Mouse (Mus musculus): ENCODE results near the gene Gm45837.

Gene Gm45837

DNA sequence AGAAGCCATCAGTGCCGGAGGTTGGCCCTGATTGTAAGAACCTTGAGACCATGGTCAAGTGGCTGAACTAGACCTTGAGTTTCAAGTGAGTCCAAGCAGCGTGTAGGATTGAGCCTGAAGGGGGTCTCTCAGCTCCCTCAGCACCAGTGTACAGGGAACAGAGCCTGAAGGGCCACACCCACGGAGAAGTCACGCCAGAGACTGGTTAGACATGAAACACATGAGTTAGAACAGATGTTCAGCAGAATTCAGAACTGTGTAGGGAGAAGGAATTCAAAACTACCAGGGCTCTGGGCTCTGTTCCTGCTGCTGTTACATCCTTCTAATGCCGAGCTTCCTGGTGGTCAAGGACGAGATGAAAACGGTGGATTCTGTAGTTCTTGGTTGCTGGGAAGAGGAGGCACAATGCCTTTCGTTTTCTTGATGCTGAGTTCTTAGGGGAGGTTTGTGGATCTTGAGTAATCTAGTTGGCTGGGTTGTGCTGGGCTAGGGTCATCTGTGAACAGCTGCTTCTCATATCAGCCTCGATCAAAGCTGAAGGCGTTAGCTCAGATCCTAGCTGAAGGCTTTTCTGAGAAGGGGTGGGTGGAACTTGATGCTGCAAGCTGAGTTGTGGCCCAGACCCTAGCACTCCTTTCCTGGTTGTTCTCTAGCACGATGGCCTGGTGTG lies at the start of gene Gm45837:
Gene Gm45837, plus strand, starts transcription at position 620 of the 670 bp plus-strand sequence.
- no peak for DNase-seq

- DNase-seq: peak in 1 of 2 experiments; percentile 47
Observed at GRCm38 (mm10) chr7:101361021-101361420, 49.7 kb upstream of the Gm45837 start.

GRCm38 (mm10) chr7:101361767-101362166 lies 48.9 kb upstream of the Gm45837 start:
- no peak for DNase-seq

GRCm38 (mm10) chr7:101362791-101363191 lies 47.9 kb upstream of the Gm45837 start:
- no peak for DNase-seq

DNA sequence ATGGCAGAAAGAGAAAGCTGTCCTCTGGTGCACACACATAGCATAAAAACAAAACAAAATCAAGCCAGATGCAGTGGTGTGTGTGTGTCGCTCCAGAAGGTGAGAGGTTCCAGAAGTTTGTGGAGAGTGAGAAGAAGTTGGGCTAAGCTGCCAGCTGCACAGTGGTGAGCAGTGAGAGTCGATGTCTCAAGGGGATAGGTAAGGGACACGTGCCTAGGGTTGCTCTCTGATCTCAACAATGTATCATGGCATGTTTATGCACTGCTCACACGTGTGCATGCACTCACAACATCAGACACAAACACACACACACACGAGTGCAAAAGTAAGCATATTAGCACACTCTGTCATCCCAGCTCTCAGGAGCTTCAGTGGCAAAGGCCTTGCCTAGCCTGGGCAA lies 46.8 kb upstream of the Gm45837 start:
- DNase-seq: no peak

DNA sequence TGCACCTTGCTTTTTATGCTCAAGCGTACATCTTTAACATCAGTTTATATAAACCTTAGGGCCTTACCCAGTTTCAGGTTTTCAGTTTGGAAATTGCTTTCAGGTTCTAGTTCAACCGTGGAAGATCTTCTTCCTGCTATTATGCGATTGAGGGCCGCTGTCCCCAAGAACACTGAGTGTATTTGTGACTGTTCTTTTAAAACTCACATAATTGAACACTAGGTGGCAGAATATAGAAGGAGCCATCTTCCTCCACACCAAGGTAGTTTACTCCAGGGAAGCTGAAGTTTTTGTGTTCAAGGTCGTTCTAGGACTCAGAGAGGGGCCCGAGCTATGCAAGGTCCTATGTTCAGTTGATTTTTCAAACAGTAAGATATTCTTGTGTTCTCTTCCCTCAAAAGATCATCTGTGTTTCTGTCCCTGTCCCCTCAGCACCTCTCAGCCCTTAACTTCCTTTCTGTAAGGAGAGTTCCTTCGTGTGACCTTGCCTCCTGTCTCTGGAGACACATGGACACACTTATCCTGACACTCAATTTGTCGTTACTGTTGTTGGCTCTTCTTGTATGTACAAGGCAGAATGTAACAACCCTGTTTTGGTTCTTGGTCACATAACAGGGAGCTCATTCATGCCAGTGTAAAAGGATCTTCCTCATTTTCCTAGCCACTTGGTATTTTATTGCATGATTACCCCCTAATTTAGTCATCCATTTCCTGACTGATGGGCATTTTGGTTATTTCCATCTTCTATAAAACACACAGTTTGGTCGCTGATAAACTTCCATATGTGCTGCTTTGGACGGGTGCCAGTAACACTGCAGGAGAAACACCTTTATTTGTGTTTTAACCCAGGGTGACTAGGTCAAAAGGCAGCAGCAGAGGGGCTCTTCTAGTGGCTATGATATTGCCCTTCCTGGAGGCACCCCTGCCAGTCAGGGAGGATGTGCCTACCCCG lies 42.5 kb upstream of the Gm45837 start:
- no peak for DNase-seq

GRCm38 (mm10) chr7:101369666-101370065 lies 41.0 kb upstream of the Gm45837 start:
- DNase-seq: no peak

DNA sequence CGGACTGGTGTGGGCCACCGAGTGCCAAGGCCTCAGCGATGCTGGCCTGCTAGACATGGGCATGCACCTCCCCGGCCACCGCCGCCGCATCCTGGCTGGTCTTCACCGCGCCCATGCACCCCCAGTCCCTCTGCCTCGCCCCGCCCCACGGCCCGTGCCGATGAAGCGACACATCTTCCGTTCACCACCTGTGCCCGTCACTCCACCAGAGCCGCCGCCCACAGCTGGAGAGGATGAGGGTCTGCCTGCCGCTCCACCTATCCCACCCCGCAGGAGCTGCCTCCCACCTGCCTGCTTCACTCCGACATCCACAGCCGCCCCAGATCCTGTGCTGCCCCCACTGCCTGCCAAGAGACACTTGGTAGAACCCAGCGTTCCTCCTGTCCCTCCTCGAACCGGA lies 37.6 kb upstream of the Gm45837 start:
- no peak for DNase-seq

DNA sequence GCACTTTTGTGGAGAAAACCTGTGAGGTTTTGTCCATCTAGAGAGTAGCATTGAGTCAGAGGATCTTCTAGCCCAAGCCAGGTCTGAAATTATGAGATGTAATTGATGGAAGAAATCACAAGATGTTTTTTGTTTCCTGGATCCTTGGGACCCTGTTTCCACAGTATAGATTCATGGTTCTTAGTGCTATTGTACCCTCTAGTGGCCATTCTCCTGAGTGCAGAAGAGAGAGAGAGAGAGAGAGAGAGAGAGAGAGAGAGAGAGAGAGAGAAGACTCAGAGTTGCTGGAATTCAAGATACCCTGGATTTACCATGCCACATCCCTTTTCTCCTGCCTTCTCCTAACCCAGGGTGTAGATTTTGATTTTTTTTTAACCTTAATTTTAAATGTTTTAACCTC lies 36.5 kb upstream of the Gm45837 start:
- DNase-seq: peak; percentile 40 to 62

GRCm38 (mm10) chr7:101376701-101377340 lies 33.9 kb upstream of the Gm45837 start:
- DNase-seq: no peak

GRCm38 (mm10) chr7:101377741-101378262 lies 32.9 kb upstream of the Gm45837 start:
- peak; percentile 84 to 85 for DNase-seq

GRCm38 (mm10) chr7:101378285-101378684 lies 32.4 kb upstream of the Gm45837 start:
- peak in 1 of 2 experiments; percentile 22 for DNase-seq

GRCm38 (mm10) chr7:101378796-101379465 lies 31.8 kb upstream of the Gm45837 start:
- DNase-seq: peak; percentile 59 to 77

DNA sequence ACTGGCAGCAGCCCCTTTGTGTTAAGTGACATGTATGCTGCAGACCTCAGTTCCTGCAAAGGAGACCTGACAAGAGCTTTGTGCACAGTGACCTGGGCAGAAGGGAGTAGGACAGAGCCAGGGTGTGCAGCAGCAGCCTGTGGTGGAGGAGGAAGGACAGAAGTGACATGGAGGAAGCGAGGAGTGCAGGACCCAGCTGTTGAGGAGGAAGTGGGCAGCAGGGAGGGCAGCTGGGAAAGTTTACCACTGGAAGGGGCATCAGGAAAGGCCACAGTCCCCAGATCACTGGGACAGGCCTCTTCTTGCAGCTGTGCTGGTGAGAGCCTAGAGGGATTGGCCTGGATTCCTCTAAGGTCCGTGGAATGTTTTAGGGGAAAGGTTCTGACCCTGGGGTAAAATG lies 31.0 kb upstream of the Gm45837 start:
- DNase-seq: no peak

- DNase-seq: peak; percentile 76 to 77
Observed at GRCm38 (mm10) chr7:101381512-101381911, 29.2 kb upstream of the Gm45837 start.

- DNase-seq: peak; percentile 56 to 59
Observed at GRCm38 (mm10) chr7:101382378-101382777, 28.3 kb upstream of the Gm45837 start.

DNA sequence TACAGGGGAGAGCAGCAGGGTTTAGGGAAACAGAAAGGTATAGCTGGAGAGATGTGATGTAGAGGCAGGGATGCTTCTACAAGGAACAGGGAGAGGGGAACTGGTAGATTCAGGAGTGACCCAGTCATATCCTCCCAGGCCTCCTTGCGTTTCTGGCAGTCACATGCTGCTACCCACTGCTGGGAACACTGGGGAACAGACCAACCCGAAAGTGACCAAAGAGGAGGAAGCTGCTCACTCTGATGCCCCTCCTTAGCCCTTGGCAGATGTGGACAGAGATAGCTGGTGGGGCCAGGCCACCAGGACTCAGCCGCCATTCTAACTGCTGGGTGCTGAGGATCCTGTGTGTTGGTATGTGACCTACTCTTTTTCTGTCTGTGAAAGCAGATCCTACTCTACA lies 26.9 kb upstream of the Gm45837 start:
- DNase-seq: no peak

DNA sequence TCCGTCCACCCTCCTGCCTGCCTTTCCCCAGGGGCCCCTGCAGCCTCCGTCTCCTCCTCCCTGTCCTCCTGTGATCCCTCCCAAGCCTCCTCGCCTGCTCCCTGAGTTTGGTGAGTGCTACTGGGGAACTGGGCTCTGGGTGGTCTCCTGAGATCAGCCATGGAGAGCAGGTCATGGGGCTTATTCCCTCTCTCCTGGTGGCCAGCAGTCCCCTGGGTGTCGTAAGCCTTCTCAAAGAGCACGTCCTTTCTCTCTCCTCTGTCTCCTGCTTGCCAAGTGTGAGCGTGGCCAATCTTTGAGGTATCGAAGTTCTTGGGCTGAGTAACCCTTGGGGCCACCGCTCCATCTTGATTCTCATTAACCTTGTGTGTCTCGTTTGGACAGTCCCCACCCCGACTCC lies 25.8 kb upstream of the Gm45837 start:
- no peak for DNase-seq

- DNase-seq: peak; percentile 23 to 36
Observed at GRCm38 (mm10) chr7:101385331-101385733, 25.4 kb upstream of the Gm45837 start.

DNA sequence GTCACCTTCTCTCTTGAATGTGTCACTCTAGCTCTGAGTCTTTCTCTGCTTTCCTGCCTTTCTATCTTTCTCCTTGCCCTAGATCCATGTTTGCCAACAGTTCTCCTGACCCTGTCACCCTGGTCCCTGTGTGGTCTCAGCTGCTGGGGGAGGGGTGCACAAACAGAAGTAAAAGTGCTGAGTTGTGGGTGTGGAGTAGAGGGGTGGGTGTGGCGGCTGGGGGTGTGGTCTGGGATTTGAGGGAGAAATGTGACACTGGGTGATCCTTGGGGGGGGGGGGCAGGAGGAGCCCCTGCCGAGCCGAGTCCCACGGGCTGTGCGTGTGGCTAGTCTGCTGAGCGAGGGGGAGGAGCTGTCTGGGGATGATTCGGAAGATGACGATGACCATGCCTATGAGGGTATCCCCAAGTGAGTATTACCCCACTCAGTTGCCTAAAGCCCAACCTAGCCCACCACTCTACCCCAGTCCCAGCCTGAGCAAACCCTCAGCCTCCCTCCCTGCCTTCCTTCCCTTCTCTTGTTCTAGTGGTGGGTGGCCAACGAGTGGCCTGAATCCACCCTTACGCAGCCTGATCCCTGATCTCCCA lies 24.7 kb upstream of the Gm45837 start:
- DNase-seq: peak in 1 of 2 experiments; percentile 31

GRCm38 (mm10) chr7:101389256-101389655 lies 21.4 kb upstream of the Gm45837 start:
- DNase-seq: no peak

- DNase-seq: no peak
Observed at GRCm38 (mm10) chr7:101391909-101392479, 18.7 kb upstream of the Gm45837 start.
